Mouse (Mus musculus): Measurements from ENCODE around the gene Csrnp3.

GRCm38 (mm10) chr2:65847463-65848110 is 2.0 kb downstream of the Csrnp3 start:
- TF ChIP-seq CTCF (IDR thresholded peaks at IDR 0.05; ENCODE audit: borderline replicate concordance, insufficient read depth, low read length) (no peak), POLR2A (IDR thresholded peaks at IDR 0.05; ENCODE audit: low read depth, low read length) (no peak)
